Mouse (Mus musculus) cortical plate, adult 2 months (tissue): ENCODE results near the gene Aldoc.

Source experiments
- CTCF ChIP-seq: fragments of 200-500 bp; IDR thresholded peaks from 2 replicates; pipeline ENCODE4 v1.5.1; 2011; ENCODE audit warnings: mild to moderate bottlenecking, control low read depth, low read length; ENCODE audit not compliant: insufficient read depth; ENCODE audit errors: extremely low read depth
- POLR2A ChIP-seq: fragments of 200-500 bp; IDR thresholded peaks from 2 replicates; pipeline ENCODE4 v1.6.1; 2011; ENCODE audit warnings: mild to moderate bottlenecking, low read length, control low read depth; ENCODE audit not compliant: insufficient read depth; ENCODE audit errors: extremely low read depth

DNA sequence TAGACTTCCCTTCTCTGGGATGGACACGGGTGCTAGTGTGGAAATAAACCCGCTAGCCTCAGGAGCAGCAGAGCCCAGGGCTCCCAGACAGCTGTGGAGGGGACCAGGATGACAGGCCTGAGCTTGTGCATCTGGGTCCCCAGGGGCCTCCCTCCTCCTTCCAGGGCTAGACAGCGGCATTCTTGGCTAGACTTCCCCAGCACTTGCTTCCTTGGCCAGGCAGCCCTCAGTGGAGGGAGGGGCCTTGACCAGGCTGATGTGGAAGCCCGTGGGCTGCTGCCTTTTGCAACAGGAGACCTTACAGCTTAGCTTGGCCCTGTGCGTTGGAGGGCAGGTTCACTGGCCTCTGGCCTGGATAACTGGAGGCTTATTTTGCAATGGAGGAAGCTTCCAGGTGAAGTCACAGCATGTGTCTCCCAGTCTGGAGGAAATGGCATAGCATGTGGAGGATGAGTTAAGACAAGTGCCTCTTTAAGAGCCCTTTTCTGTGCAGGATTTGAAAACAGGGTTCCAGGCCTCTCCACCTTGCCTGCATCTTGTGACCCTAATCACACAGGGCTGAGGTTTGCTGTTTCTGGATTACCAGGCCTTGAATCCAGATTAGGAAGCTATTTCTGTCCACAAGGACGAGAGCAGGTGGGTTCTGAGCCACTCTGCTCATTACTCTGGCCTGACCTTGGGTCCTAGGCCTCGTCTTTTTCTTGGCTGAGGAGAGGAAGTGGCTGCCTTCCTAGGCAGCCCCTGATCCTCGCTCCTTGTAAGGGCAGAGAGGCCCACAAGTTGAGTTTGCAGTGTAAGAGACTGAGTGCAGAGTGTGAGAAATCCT is 22.3 kb downstream of the Aldoc start:
- TF ChIP-seq CTCF: no peak
- TF ChIP-seq POLR2A: no peak
